Mouse (Mus musculus) midbrain, postnatal 0 days (tissue): ENCODE results near the gene Kri1. TPM values are rescaled to one million over a fixed set of nuclear protein-coding genes. Genes with fewer than 3 reads are reported as not detected.

Experiments
- ATAC-seq: fragments of 200-750 bp; cut with Nextera tagmentation; 2 replicates; pipeline ENCODE4 v1.8.0; 2017; ENCODE audit warnings: moderate number of reproducible peaks, mild to moderate bottlenecking, moderate TSS enrichment, moderate library complexity; ENCODE audit not compliant: low FRiP score
- DNase-seq: peaks from one replicate; pipeline ENCODE4 v3.0.0-alpha.2; 2015; ENCODE audit warnings: low spot score
- H3K27ac ChIP-seq: fragments of 300-500 bp; sonication (generic); 2 replicates; pipeline ENCODE4 v1.5.1; 2014; ENCODE audit warnings: low read depth, mild to moderate bottlenecking, low read length, mixed read lengths
- H3K27me3 ChIP-seq: fragments of 300-500 bp; sonication (generic); 2 replicates; pipeline ENCODE4 v1.6.1; 2014; ENCODE audit warnings: low read length, control low read depth, mixed read lengths; ENCODE audit not compliant: insufficient read depth
- H3K36me3 ChIP-seq: fragments of 300-500 bp; sonication (generic); 2 replicates; pipeline ENCODE4 v1.6.1; 2014; ENCODE audit warnings: low read length, control low read depth, mixed read lengths; ENCODE audit not compliant: insufficient read depth
- H3K4me1 ChIP-seq: fragments of 300-500 bp; sonication (generic); 2 replicates; pipeline ENCODE4 v1.6.1; 2014; ENCODE audit warnings: mild to moderate bottlenecking, control low read depth, antibody characterized with exemption, low read length, mixed read lengths; ENCODE audit not compliant: insufficient read depth
- H3K4me2 ChIP-seq: fragments of 300-500 bp; sonication (generic); 2 replicates; pipeline ENCODE4 v1.6.1; 2014; ENCODE audit warnings: low read depth, mild to moderate bottlenecking, low read length, mixed read lengths; ENCODE audit not compliant: poor library complexity, severe bottlenecking
- H3K4me3 ChIP-seq: fragments of 300-500 bp; sonication (generic); 2 replicates; pipeline ENCODE4 v1.5.1; 2014; ENCODE audit warnings: low read depth, mild to moderate bottlenecking, low read length, moderate library complexity
- H3K9ac ChIP-seq: fragments of 300-500 bp; sonication (generic); replicated peaks from 2 replicates; pipeline ENCODE4 v1.6.1; 2014; ENCODE audit warnings: mild to moderate bottlenecking, low read length, moderate library complexity, mixed read lengths; ENCODE audit not compliant: poor library complexity, severe bottlenecking
- H3K9me3 ChIP-seq: fragments of 300-500 bp; sonication (generic); 2 replicates; pipeline ENCODE4 v1.6.1; 2016; ENCODE audit warnings: low read length, control low read depth
- CTCF ChIP-seq: IDR thresholded peaks from 2 replicates; pipeline ENCODE4 v1.5.1; 2016; ENCODE audit warnings: antibody characterized with exemption, mild to moderate bottlenecking
- WGBS: fragments of 180-500 bp; shearing (Covaris S2); extraction: QIAGEN DNeasy Blood & Tissue Kit; methylation state at CpG from one replicate; pipeline ENCODE4 v1.1.7; 2014; 5-methylcytosine and 5-hydroxymethylcytosine counted together
- polyA plus RNA-seq: library from polyadenylated mRNA; unstranded; fragments of >200 nt; fragmentation: Nextera tagmentation; extraction: Ambion mirVana; gene quantifications from 2 replicates; pipeline ENCODE4 v1.2.1, GENCODE M21; 2015
- total RNA-seq: library from RNA; depleted of rRNA; stranded (reverse); fragments of >200 nt; gene quantifications from 2 replicates; pipeline ENCODE4 v1.2.3, GENCODE M21; 2014

Kri1 gene
- total and polyA plus RNA-seq, 2 experiments from 2014 or later = 11.7 to 25.9 TPM

GRCm38 (mm10) chr9:21248326-21248725, 39.4 kb downstream of the Kri1 start, which contains the start of gene S1pr5:
Gene S1pr5, minus strand, starts transcription at chr9:21248443.
- H3K4me2 ChIP-seq = peak within 1 kb of the TSS; percentile 26; the same call in 1 of the 2 replicates

GRCm38 (mm10) chr9:21246342-21246741, 41.4 kb downstream of the Kri1 start:
- H3K36me3 ChIP-seq = no peaks in the 10 kb centered on the region
- no peak for TF ChIP-seq CTCF
- DNase-seq = no peak
- no peak for ATAC-seq
- WGBS = 81% methylated on average over 1 of the region's 1 CpGs
- no peak overlapping the region for H3K4me3 ChIP-seq
- H3K9ac ChIP-seq = no peak overlapping the region
- peaks cover 6% of the 10 kb centered on the region; the same call in 1 of the 2 replicates for H3K4me1 ChIP-seq
- peaks cover 62% of the 10 kb centered on the region for H3K27me3 ChIP-seq
- H3K4me2 ChIP-seq = no peak overlapping the region
- H3K9me3 ChIP-seq = no peaks in the 10 kb centered on the region
- H3K27ac ChIP-seq = no peak overlapping the region

More at GRCm38 (mm10) chr9:21248326-21248725, 39.4 kb downstream of the Kri1 start, which contains the start of gene S1pr5:
- Histone ChIP-seq H3K27ac (no peak within 1 kb of the TSS), H3K36me3 (no peaks in the 10 kb centered on the region), H3K9ac (no peak within 1 kb of the TSS), H3K4me1 (peaks cover 6% of the 10 kb centered on the region; the same call in 1 of the 2 replicates), H3K9me3 (no peaks in the 10 kb centered on the region), H3K4me3 (no peak within 1 kb of the TSS), H3K27me3 (peaks cover 55% of the 10 kb centered on the region)
- TF ChIP-seq CTCF = no peak
- no peak for DNase-seq
- WGBS = 1% methylated on average over 26 of the region's 30 CpGs
- ATAC-seq = no peak

GRCm38 (mm10) chr9:21245113-21245487, 42.7 kb downstream of the Kri1 start:
- Histone ChIP-seq H3K27me3 (peaks cover 57% of the 10 kb centered on the region), H3K9me3 (no peaks in the 10 kb centered on the region), H3K4me2 (peak overlapping the region; percentile 76), H3K4me1 (peaks cover 6% of the 10 kb centered on the region; the same call in 1 of the 2 replicates), H3K9ac (peak overlapping the region; percentile 59), H3K36me3 (no peaks in the 10 kb centered on the region), H3K27ac (peak overlapping the region; percentile 32), H3K4me3 (peak overlapping the region; percentile 47)
- WGBS = 2% methylated on average over 16 of the region's 16 CpGs
- no peak for ATAC-seq
- TF ChIP-seq CTCF = no peak
- no peak for DNase-seq

- Histone ChIP-seq H3K27ac (peak overlapping the region; percentile 32), H3K4me2 (peak overlapping the region; percentile 76), H3K9ac (peak overlapping the region; percentile 59), H3K9me3 (no peaks in the 10 kb centered on the region), H3K4me3 (peak overlapping the region; percentile 47), H3K27me3 (peaks cover 54% of the 10 kb centered on the region), H3K36me3 (no peaks in the 10 kb centered on the region), H3K4me1 (peaks cover 6% of the 10 kb centered on the region; the same call in 1 of the 2 replicates)
- ATAC-seq (peak; percentile 31; the same call in 1 of the 2 replicates), DNase-seq (no peak)
- WGBS = under 1% methylated on average over 72 of the region's 72 CpGs
- peak; percentile 21 for TF ChIP-seq CTCF
These were observed 43.2 kb downstream of the Kri1 start for GRCm38 (mm10) chr9:21244428-21245112.

- DNase-seq (no peak), ATAC-seq (peak; percentile 5; the same call in 1 of the 2 replicates)
- Histone ChIP-seq H3K9ac (peak overlapping the region; percentile 59), H3K4me1 (peaks cover 6% of the 10 kb centered on the region; the same call in 1 of the 2 replicates), H3K36me3 (no peaks in the 10 kb centered on the region), H3K9me3 (no peaks in the 10 kb centered on the region), H3K27ac (peak overlapping the region; percentile 32), H3K27me3 (peaks cover 47% of the 10 kb centered on the region), H3K4me3 (peak overlapping the region; percentile 47), H3K4me2 (peak overlapping the region; percentile 76)
- 3% methylated on average over 42 of the region's 42 CpGs for WGBS
- TF ChIP-seq CTCF = no peak
These were observed 43.8 kb downstream of the Kri1 start for GRCm38 (mm10) chr9:21243826-21244427.

- Histone ChIP-seq H3K36me3 (no peaks in the 10 kb centered on the region), H3K9me3 (no peaks in the 10 kb centered on the region), H3K9ac (no peak overlapping the region), H3K4me3 (no peak overlapping the region), H3K27me3 (peaks cover 28% of the 10 kb centered on the region), H3K4me1 (peaks cover 9% of the 10 kb centered on the region), H3K4me2 (no peak overlapping the region), H3K27ac (no peak overlapping the region)
- TF ChIP-seq CTCF = peak; percentile 97
- WGBS = 3% methylated on average over 11 of the region's 11 CpGs
- ATAC-seq = no peak
- peak; percentile 93 for DNase-seq
These were observed 46.4 kb downstream of the Kri1 start for GRCm38 (mm10) chr9:21241343-21241742.
